Mouse (Mus musculus) cortical plate, adult 2 months (tissue): Measurements from ENCODE around the gene Ncbp2. TPM values are rescaled to one million over a fixed set of nuclear protein-coding genes. Genes with fewer than 3 reads are reported as not detected.

Source experiments
- H3K27ac ChIP-seq: fragments of 200-500 bp; 2 replicates; pipeline ENCODE4 v1.5.1; 2012; ENCODE audit warnings: low read length, control low read depth, inconsistent platforms; ENCODE audit not compliant: insufficient read depth
- H3K4me1 ChIP-seq: fragments of 200-500 bp; 2 replicates; pipeline ENCODE4 v1.6.1; 2011; ENCODE audit warnings: low read length; ENCODE audit not compliant: control insufficient read depth, insufficient read depth
- H3K4me3 ChIP-seq: fragments of 200-500 bp; 2 replicates; pipeline ENCODE4 v1.5.1; 2011; ENCODE audit warnings: mild to moderate bottlenecking, low read length, control low read depth; ENCODE audit not compliant: insufficient read depth
- CTCF ChIP-seq: fragments of 200-500 bp; IDR thresholded peaks from 2 replicates; pipeline ENCODE4 v1.5.1; 2011; ENCODE audit warnings: mild to moderate bottlenecking, control low read depth, low read length; ENCODE audit not compliant: insufficient read depth; ENCODE audit errors: extremely low read depth
- POLR2A ChIP-seq: fragments of 200-500 bp; IDR thresholded peaks from 2 replicates; pipeline ENCODE4 v1.6.1; 2011; ENCODE audit warnings: mild to moderate bottlenecking, low read length, control low read depth; ENCODE audit not compliant: insufficient read depth; ENCODE audit errors: extremely low read depth
- polyA plus RNA-seq: library from polyadenylated mRNA; depleted of rRNA; stranded (reverse); fragments of >200 nt; gene quantifications from 2 replicates; pipeline ENCODE4 v1.2.3, GENCODE M21; 2012; rRNA removed

Ncbp2 gene
- polyA plus RNA-seq, 1 experiment = 75.7 TPM

DNA sequence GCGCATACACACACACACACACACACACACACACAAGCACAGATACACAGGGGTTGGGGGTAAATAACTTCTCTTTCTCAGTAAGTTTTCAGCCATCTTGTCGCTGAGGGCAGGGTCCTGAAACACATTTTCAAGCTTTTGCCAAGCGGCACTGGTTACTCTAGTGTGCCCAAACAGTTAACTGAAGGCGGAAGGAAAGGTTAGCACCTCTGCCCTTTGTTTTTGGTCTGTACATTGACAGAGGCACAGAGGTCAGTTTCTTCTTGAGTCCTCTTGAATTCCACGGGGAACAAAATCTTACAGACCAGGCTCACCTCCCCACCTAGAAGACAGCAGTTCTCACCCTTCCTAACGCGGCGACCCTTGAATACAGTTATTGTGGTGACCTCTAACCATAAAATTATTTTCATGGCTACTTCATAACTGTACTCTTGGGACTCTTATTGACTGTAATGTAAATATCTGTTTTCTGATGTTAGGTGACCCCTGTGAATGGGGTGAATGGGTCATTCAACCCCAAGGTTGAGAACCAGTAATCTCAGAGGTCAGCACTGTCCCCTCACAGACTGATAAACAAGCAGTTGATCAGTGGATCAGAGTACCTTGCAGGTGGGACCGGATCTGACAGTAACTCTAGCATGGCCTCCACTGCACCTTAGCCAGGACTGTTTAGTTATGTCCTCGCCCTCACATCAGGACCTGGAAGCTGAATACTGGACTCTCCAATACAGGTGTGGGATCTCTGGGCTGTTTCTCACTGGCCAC lies 60.4 kb downstream of the Ncbp2 start:
- Histone ChIP-seq H3K4me1 (no peaks in the 10 kb centered on the region; the same call in 1 of the 2 replicates), H3K27ac (no peak overlapping the region), H3K4me3 (no peak overlapping the region)
- TF ChIP-seq CTCF = no peak

DNA sequence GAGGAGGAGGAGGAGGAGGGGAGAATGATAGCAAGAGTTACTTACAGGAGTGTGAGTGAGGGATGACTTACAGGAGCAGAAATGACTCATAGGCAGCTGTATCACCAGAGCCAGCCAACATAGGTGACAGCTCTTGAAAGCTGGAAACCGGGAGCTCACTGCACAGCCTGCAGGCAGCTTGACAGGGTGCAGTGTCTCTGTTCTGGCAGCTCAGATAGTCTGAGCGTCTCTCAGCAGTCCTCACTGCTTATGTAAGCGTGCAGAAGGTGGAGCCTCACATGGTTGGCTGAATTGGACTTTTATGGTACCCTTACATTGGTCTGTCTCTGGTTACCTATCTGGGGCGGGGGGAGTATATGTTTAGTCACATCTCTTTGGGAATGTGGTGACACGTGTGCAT lies 61.6 kb downstream of the Ncbp2 start:
- peak; percentile 63; the same call in 1 of the 2 replicates for TF ChIP-seq POLR2A
- no peak for TF ChIP-seq CTCF
- H3K27ac ChIP-seq = no peak overlapping the region
- H3K4me3 ChIP-seq = no peak overlapping the region
- no peaks in the 10 kb centered on the region for H3K4me1 ChIP-seq

DNA sequence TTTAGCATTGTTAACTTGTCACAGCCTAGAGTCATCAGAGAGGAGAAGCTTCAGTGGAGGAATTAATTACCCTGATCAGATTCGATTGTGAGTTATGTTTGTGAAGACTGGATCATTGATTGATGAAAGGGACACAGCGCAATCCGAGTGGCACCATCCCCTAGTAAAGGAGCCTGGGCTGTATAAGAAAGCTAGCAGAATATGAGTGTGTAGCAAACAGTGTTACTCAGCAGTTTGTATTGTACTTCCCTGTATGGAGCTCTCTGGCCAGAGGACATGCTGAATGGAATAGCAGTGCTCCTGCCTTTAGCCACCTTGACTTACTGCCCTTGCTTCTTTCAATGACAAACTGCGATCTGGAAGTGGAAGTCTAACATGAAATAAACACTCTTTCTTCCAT lies 62.0 kb downstream of the Ncbp2 start:
- Histone ChIP-seq H3K27ac (no peak overlapping the region), H3K4me1 (no peaks in the 10 kb centered on the region), H3K4me3 (no peak overlapping the region)
- TF ChIP-seq POLR2A (no peak), CTCF (no peak)

Other genes starting within 250 kb of the Ncbp2 start
- 0.46 and 0.79 TPM in 2 replicates for gene Meltf, start 69.7 kb upstream of the Ncbp2 start, polyA plus RNA-seq
- 24.6 and 25.4 TPM in 2 replicates for gene Pigz, start 14.7 kb upstream of the Ncbp2 start, polyA plus RNA-seq
- 73.3 and 76.0 TPM in 2 replicates for gene 0610012G03Rik, start within 50 bp of the Ncbp2 start, polyA plus RNA-seq
- 22.0 and 23.2 TPM in 2 replicates for gene Senp5, start 54.8 kb downstream of the Ncbp2 start, polyA plus RNA-seq
- 15.7 and 17.7 TPM in 2 replicates for gene Pak2, start 130.8 kb downstream of the Ncbp2 start, polyA plus RNA-seq
- gene Pigx, start 151.2 kb downstream of the Ncbp2 start, polyA plus RNA-seq = 27.9 and 32.6 TPM in 2 replicates
- 61.7 and 64.8 TPM in 2 replicates for gene Cep19, start 151.3 kb downstream of the Ncbp2 start, polyA plus RNA-seq
- 5.6 and 6.5 TPM in 2 replicates for gene Nrros, start 217.1 kb downstream of the Ncbp2 start, polyA plus RNA-seq
- not detected in 2 replicates for gene Bex6, start 231.3 kb downstream of the Ncbp2 start, polyA plus RNA-seq